Mouse (Mus musculus): Measurements from ENCODE around the gene Hspb2.

Gene Hspb2

DNA sequence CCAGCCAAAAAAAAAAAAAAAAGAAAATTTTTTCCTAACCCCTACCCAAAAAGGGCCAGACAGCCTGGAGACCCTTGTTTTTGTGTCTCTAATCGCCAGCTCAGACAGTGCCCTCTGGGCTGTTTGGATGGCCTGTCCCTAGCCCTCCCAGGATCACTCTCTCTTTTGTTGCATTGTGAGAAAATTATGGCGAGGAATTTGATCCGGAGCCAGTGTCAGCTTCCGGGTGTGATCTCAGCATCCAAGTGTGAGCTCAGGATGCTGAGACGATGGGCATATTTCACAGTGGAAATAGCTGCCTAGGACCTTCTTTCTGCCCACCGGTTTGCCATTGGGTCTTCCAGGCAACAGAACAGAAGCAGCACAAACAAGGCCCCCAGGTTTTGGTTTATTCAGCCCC is 1.4 kb downstream of the Hspb2 start:
- no peak for DNase-seq (ENCODE audit: low spot score in 2 of 2)

DNA sequence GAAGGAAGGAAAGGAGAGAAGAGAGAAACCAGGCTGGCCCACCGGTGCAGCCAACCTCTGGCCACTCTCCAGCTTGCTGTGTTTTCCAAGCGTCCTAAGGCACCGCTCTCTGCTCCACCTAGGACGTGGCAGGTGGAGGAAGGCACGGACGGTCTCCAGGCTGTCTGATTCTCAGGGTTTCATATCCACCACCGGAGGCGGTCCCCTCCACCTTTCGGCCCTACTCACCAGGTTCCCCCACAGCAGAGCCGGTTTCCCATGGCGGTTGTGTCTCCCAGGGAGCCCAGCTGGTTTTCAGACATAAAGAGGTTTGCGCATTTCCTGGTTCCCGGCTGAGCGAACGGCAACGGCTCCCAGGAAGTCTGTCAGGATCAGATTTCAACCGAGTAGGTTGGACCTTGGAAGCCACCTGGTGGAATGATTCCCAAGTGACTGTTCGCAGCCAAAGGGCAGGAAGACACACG is 5.9 kb downstream of the Hspb2 start, which contains the start of gene 2310030G06Rik:
2310030G06Rik (minus strand) TSS at position 323 of the 464 bp plus-strand sequence.
- peak; percentile 35 to 49 for DNase-seq (ENCODE audit: low spot score in 2 of 2)

DNA sequence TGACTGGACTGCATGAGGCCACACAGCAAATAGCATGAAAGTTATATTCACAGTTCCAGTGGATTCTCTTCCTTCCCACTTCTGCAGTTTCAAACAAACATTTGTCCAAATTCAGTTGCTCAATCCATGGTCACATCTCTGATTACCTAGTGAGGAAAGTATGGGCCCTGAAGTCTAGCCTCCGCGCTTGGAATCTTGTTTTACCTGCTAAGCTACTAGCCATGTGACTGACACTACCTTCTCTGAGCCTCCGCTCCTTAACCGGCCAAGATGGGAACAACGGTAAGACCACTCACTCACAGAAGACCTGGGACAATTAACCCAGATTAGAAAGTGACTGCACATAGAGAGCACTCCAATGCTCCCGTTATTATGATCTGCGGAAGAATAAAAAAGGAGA is 6.3 kb downstream of the Hspb2 start:
- no peak for DNase-seq (ENCODE audit: low spot score in 2 of 2)

DNA sequence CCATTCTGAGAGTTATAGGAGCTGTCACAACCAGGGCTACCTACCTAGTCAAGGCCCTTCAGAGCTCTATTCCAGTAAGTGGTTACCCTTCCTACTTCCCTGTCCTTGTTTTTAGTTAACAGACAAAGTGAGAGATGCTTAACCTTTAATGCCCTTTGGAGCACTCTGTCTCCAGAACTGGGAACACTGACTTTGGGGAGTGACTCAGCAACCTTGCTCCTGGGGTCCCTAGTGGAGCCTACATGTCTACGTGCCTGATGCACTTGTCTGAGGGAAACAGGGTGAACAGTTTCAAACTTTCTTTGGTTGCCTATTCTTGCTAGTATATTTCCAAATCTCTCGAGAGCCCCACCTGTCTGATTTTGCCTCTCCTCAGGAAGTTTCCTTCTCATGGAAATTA is 9.4 kb downstream of the Hspb2 start:
- DNase-seq (ENCODE audit: low spot score in 2 of 2): no peak

DNA sequence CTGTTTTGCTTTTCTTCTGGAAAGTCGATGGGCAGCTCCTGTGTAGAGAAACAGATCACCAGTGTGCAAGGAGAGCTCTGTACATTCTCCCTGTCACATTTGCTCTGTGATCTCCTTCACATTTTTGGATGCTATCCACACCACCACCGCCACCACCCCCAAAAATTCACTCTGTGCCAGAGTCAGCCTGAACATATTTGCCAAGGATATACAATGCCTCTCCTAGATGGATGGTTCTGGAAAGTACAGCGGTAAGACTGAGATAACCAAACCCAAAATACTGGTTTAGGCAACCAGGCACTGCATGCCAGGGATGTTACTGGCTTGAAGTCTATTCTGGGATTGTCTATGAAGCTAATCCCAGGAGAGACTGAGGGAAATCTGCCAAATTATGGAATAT is 9.9 kb downstream of the Hspb2 start:
- no peak for DNase-seq (ENCODE audit: low spot score in 2 of 2)

DNA sequence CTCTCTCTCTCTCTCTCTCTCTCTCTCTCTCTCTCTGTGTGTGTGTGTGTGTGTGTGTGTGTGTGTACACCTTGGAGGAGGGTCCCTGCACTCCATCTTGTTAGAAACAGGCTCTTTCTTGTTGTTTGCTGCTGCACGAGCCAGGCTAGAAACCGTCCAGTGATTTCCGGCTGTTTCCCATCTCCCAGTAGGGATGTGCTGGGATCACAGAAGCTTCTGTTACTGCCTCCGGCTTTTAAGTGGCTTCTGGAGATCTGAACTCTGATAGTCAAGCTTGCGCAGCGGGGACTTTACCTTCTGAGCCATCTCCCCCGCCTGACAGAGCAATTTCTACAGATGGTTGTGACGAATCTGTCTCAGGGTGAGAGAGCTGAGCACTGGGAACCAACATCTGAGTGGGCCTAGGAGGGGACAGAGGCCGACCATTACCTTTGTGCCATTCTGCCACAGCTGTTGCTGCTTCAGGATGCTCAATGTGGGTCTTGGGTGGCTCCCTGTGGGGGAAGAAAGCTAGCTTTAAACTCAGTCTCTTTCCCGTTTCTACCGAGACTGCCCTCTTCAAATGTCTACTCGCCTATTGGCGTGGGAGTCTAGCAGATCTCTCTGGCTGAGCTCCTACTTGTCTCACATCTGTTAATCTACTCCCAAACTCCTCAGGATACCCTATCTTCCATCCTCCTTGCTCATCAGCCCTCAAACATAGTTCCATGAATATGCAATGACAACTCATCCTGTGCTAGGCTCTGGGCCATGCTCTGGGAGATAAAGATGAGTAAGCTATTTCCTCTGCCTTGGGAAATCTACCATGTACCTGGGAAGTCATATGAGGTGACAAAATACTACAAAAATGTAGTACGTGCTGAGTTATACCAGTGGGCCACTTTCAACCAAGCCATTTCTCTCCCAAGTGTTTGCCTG is 11.0 kb downstream of the Hspb2 start:
- DNase-seq (ENCODE audit: low spot score in 2 of 2): no peak

DNA sequence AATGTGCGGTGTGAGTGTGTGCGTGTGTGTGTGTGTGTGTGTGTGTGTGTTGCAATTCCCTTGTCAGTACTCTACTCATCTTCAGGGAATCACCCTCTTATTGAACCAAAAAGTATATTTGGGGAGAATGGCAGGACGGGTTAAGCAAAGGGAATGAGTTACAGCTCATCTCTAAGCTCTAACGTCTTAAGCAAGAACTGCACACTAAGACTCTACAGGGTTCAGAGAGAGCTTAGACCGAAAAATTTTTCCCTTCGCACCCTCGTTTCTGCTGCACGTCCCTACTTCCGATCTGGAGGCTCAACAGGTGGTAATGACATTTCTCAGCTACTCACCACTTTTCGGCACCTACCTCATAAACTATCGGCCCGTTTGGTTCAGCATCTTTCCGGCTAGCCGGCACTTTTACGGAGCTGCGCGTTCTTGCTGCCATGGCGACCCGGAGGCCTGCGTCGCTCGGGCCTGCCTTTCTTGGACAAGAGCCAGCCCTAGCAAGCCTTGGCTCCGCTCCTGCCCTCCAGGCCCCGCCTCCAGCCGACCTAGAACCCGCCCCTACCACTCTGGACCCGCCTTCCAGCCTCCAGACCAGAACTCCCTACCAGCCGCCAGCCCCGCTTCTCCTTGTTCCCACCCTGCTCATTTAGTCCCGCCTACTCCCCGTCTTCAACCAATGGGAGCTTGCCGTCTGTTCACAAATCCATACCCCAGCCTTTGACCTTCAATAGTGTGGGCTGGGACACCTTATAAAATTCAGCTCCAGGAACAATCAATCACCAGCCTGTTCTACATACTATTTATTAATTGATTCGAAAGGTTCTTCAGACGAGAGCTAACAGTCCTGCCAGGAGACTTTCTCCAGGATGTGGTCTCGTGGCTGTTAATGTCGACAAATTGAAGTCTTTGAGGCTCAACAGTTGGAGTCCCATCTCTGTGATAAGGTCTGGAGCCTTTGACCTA is 13.0 kb downstream of the Hspb2 start, which contains the start of gene Dixdc1:
Dixdc1 (minus strand) TSS at position 604 of the 957 bp plus-strand sequence.
- DNase-seq (ENCODE audit: low spot score in 2 of 2): peak; percentile 93 to 97

DNA sequence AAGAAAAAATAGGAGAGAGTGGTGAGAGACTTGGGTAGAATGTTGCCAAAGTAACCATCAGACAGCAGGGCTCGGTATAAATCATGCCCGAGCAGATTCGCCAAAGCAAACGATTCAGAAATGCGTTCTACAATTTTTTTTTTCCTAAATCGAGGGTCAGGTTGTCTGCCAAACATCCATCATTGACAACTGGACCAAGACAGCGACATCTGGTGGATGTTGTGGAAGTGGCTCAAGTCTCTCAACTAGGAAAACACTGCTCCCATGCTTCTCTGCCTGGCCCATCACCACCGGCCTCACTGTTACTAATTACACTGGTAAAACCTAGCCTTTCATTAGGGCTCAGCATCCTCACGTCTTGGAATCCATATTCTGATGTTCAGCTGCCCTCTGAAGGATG is 17.2 kb downstream of the Hspb2 start:
- no peak for DNase-seq (ENCODE audit: low spot score in 2 of 2)

DNA sequence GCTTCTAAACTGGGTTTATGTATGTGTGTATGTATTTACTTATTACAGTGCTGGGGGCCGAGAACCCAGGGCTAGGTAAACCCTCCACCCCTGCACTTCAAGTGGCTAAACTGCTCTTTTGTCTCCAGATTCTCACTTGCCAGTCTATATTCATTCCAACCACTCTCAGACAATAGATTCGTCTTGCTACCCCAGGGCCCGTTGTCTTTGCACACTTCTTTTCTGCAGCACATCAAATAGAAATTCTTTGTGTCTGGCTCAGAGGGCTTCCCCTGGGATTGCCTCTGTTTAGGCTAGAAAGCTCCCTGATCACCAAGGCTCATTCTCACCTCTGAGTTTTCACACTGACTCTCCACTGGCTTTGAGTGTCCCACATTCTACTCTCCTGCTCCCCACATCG is 19.6 kb downstream of the Hspb2 start:
- DNase-seq (ENCODE audit: low spot score in 2 of 2): no peak

DNA sequence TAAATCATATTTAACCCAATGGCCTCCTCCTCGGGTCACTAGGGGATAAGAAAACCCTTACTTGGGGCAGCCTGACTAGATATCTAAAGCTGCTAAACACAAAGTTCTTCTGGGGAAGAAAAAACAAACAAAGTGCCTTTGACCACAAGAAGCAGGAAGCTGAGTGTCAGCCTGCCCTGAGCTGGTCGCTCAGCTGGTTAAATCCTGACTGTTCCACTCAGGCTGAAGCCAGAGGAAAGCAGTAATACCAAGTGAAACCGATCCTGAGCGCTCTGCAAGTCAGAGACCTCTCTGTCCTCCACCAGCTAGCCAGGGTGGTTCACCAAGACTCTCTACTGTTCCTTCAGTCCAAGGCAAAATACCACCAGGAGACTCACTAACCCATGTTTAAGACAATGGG is 22.6 kb downstream of the Hspb2 start:
- no peak for DNase-seq (ENCODE audit: low spot score in 2 of 2)

DNA sequence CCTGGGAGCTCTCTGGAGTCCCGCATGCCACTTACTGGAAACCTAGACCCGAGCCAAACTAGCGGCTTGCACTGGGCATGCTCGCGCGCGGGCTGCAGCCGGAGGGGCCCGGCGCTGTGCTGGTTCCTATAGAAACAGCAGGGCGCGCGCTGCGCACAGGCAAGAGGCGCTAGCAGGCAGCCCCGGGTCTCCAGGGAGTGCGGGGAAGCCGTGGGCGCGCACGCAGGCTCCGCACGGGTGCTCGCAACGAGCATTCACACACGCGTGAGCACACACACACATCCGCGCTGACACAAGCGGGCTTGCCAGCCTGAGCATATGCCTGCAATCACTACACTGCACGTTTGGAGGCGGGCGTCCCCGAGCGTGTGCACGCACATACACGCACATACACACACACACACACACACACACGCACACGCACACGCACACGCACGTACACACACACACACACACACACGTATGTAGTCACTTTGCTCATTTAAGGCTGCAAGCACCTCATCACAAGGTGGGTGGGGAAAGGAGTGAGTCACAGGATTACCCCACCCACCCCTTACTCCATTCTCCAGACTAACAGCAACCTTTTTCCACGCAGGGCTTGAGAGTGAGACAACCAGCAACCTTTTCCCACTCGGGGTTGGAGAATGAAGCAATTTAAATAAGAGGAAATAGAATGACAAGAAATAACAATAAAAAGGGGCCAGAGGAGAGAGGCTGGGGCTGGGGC is 24.1 kb downstream of the Hspb2 start:
- DNase-seq (ENCODE audit: low spot score in 2 of 2): peak in 1 of 2 experiments; percentile 34

DNA sequence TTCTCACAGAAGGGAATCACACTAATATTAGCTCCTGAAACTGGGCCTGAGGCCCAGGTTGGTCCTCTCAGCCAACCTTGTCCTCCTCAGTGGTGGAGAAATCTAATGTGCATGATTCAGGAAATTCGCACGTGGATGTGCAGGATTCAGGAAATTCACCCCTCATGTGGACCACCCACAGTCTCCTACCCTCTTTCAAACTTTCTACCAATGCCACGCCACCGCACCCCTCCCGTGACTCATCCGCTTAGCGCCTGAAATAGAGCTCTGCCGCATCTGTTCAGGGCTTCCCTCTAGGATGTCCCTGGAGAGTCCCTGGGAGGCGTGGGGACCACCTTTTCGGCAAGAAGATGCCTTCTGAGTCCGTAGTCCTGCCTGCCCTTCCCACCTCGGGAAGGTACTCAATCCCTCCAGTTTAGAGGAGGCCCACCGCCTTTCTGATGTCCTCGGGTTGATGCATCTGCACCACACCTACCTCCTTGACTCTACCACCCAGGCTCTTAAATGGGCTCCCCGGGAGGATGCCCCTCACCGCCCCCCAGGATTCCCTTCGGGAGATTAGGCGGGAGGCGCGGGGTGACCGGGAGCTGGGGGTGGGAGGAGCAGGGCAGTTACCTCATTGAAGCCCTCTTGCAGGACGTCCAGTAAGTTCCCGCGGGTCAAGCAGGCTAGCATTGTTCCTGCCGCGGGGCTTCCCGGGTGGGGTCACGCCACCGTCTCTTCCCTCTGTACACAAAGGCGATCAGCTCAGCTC is 24.8 kb downstream of the Hspb2 start:
- no peak for DNase-seq (ENCODE audit: low spot score in 2 of 2)

DNA sequence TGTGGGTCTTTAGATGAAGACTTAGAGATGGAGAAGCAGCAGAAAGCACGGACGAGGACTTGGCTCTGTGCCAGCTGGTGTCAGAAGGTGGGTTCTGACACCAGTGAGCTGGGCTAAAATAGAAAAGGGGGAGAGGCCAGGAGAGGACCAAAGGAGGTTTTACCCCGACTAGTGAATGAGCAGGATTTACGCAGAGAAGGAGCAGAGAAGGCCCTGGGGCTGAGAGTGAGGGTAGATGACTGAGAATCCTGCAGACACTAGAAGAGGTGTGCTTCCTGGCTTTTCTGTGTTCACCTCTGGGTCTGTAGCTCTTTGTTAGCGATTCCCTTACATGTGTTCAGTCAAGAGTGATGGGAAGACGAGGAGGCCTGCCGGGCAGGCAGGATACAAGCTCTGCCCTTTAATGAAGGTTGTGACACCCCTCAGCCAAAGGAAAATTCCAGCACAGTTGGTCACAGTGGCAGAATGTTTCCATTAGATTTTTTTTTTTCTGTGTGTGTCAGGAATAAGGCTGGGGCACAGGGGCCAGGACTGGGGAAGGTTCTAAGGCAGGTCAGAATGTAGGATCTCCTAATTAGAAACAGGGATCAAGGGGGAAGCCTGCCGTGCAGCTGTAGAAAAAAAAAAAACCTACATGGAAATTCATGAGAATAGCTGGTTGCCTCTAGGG is 26.1 kb downstream of the Hspb2 start:
- DNase-seq (ENCODE audit: low spot score in 2 of 2): no peak

DNA sequence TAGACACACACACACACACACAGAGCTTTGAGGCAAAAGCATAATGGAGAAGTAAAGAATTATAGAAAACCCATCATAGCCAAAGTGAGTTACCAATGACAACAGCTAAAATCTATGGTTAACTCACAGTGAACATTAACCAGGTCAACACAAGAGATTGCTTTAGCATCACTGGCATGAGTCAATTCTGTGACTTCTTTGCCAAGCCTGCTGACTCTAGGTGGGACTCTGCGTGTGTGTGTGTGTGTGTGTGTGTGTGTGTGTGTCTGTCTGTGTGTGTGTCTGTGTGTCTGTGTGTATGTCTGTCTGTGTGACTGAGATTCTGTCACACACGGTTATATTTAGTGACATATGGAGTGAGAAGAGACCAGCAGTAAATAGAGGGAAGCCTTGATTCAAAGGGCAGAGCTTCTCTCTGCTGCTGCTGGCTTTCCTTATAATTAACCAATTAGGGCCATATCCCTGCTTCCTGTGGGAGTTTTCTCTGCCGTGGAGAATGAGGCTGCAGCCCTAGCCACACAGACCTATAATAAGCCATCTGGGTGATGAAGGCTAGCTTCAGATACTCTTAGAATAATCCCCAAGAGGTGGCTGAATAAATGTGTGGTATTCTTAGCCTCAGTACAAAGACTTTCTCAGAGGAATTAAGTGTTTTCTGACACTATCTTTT is 27.4 kb downstream of the Hspb2 start:
- DNase-seq (ENCODE audit: low spot score in 2 of 2): no peak

DNA sequence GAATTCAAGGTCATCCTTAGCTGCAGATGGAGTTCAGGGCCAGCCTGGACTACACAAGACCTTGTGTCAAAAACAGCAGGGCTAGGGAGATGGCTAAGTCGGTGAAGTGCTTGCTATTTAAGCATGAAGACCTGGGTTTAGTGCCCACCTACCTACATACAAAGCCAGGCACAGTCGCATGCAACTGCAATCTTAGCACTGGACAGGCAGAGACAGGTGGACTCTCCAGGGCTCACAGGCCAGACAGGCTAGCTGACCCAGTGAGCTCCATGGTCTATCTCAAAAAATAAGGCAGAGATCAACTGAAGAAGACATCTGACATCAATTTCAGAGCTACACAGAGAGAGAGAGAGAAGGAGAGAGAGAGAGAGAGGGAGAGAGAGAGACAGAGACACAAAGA is 28.0 kb downstream of the Hspb2 start:
- DNase-seq (ENCODE audit: low spot score in 2 of 2): no peak

DNA sequence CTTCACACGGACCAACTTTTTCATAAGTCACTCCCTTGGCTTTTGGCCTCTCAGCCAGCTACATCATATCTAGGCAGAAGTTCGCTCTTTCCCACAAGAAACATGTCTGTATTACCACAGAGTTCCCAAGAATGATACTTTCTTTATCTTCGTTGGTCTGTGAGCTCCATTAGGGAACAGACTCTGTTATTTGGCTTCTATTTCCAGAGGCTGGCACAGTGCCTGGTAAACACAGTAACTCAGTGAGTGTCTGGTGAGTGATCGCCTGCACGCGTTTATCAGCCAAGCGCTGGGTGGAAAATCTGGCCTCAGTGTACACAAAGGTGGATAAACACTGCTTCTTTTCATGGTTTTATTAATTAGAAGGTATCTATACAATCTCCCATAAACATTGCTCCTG is 28.7 kb downstream of the Hspb2 start:
- DNase-seq (ENCODE audit: low spot score in 2 of 2): peak; percentile 42 to 73

DNA sequence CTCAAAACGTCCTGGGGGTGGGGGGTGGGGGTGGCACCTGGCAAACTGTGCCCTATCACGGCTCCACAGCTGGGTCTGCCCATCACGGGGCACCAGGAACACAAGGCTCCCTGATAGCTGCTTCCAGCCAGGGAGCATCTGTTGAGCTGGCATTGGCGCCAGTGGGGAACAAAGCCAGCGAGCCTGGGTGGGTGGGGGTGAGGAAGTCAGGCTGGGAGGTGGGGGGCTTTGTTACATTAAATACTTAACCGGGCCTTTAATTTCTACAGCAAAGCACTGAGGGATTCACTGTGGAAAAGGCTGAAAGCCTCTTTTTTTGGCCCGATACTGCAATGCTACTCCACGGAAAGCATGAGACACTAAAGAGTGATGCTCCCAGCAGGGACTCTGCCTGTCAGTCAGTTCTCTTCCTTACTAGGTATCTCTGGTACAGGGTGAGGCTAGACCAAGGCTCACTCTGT is 29.7 kb downstream of the Hspb2 start:
- DNase-seq (ENCODE audit: low spot score in 2 of 2): no peak

DNA sequence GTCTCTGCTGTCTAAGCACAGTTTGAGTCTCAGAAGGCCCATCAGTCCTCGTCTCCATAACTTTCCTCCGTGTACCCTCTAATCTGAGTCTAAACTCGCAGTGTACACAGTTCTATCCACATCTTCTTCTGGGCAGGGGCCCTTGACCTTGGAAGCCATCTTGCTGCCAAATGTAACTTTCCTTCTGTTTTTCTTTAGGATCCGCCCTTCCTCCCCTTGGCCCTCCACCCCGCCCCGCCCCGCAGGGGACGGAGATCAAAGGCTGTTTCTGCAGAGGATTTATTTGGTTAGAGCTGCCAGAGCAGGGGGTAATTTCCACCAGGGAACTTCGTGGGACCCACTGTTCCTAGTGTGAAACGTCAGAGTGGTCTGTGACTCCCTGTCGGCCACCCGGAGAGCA is 31.1 kb downstream of the Hspb2 start:
- DNase-seq (ENCODE audit: low spot score in 2 of 2): no peak

DNA sequence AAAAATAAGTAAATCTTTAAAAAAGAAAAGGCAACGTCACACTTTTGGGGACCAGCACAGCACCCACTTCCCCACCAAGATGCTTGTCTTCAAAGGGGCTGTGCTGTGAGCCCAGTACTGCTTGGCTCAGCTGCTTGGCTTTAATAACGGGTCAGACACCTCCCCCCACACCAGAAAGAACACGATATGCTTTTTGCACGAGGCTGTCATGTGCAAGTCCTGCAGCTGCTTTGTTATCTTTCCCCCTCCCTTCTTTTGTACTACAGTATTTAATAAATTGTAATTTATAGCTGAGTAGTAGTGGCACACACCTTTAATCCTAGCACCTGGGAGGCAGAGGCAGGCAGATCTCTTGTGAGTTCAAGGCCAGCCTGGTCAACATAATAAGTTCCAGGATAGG is 33.3 kb downstream of the Hspb2 start:
- no peak for DNase-seq (ENCODE audit: low spot score in 2 of 2)

DNA sequence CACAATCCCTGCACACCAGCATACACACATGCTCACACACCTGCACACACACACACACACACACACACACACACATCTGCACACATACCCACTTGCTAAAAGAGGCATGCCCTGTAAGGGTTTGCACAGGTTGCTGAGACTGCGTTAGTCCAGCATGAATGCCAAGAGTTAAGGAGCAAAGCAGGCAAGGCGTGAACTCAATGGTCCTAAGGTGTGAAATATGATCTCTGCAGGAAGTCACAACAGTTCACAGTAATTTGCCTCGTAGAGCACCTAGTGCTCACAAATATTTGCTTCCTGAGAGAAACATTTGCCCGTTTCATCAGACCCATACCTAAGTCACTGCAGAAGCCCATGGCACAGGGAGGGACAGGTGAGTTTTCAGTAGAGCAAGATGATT is 38.0 kb downstream of the Hspb2 start:
- DNase-seq (ENCODE audit: low spot score in 2 of 2): no peak
